Mouse (Mus musculus) erythroblast, embryonic 14.5 days (primary cell): Measurements from ENCODE around the gene B830017H08Rik. TPM values are rescaled to one million over a fixed set of nuclear protein-coding genes. Genes with fewer than 3 reads are reported as not detected.

Source experiments
- H3K27me3 ChIP-seq: 2 replicates; pipeline ENCODE4 v1.6.1; 2012; ENCODE audit warnings: inconsistent platforms; ENCODE audit not compliant: control insufficient read depth
- H3K36me3 ChIP-seq: 2 replicates; pipeline ENCODE4 v1.6.1; 2012; ENCODE audit warnings: mild to moderate bottlenecking, inconsistent platforms; ENCODE audit not compliant: control insufficient read depth
- H3K4me1 ChIP-seq: 2 replicates; pipeline ENCODE4 v1.6.1; 2012; ENCODE audit warnings: inconsistent platforms; ENCODE audit not compliant: control insufficient read depth
- H3K4me3 ChIP-seq: replicated peaks from 2 replicates; pipeline ENCODE3; 2012; ENCODE audit warnings: moderate library complexity, mild to moderate bottlenecking, inconsistent platforms
- H3K9me3 ChIP-seq: 2 replicates; pipeline ENCODE4 v1.6.1; 2012; ENCODE audit warnings: low read length, inconsistent platforms, mixed read lengths; ENCODE audit not compliant: control insufficient read depth
- GATA1 ChIP-seq: IDR thresholded peaks from 2 replicates; pipeline ENCODE4 v1.6.1; 2012; ENCODE audit warnings: low read length, inconsistent platforms, mixed read lengths
- TAL1 ChIP-seq: IDR thresholded peaks from 3 replicates; pipeline ENCODE4 v1.6.1; 2012; ENCODE audit warnings: low read length, inconsistent platforms, mixed read lengths
- polyA plus RNA-seq: library from polyadenylated mRNA; stranded (reverse); fragments of >175 nt; gene quantifications from 2 replicates; pipeline ENCODE4 v1.2.3, GENCODE M21; 2012

The B830017H08Rik gene
- polyA plus RNA-seq, 1 experiment = not detected

DNA sequence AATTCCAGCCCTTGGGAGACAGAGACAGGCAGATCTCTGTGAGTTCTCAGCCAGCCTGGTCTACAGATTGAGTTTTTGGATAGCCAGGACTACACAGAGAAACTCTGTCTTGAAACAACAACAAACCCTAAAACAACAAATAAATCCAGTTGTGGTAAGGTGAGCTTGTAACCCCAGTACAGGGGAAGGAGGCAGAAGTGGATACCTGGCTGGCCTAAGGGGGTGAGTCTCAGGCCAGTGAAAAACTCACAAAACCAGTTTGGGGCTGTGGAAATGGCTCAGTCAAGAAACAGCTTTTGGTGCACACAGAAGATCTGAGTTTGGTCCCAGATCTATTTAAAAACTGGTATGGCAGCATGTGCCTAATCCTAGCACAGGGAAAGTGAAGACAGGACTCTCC is 49.3 kb downstream of the B830017H08Rik start:
- H3K36me3 ChIP-seq = peaks cover 72% of the 10 kb centered on the region
- H3K4me1 ChIP-seq = peaks cover 27% of the 10 kb centered on the region
- no peak overlapping the region for H3K4me3 ChIP-seq
- TF ChIP-seq GATA1 = no peak
- no peaks in the 10 kb centered on the region for H3K27me3 ChIP-seq
- H3K9me3 ChIP-seq = peaks cover 3% of the 10 kb centered on the region

DNA sequence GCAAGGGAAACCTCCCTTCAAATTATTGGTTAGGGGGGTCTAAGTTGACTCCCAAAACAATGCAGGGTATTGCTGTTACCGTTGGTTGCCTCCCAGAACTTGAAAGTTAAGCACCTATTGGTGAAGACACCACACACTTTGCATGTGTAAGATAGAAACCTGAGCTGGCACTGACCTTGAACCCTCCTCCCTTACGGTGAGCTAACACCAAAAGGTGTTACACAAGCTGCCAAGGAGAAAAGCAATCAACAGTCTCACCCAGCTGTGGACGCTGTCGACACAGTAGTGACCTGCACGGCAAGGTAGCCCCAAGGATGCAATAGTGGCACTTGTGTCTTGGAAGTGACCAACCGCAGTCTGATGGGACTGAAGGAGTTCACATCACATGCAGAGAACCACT is 51.2 kb downstream of the B830017H08Rik start:
- Histone ChIP-seq H3K27me3 (no peaks in the 10 kb centered on the region), H3K4me3 (no peak overlapping the region), H3K4me1 (peaks cover 26% of the 10 kb centered on the region), H3K9me3 (no peaks in the 10 kb centered on the region; the same call in 1 of the 2 replicates), H3K36me3 (peaks cover 55% of the 10 kb centered on the region)
- no peak for TF ChIP-seq TAL1

Other genes with a start within 250 kb of the B830017H08Rik start
- gene Slc7a4, start 249.9 kb upstream of the B830017H08Rik start, polyA plus RNA-seq = 0.04 TPM in 1 of 2 replicates, not detected in the other
- 1.9 and 2.3 TPM in 2 replicates for gene Smpd4, start 213.8 kb upstream of the B830017H08Rik start, polyA plus RNA-seq
- 1.4 and 1.5 TPM in 2 replicates for gene Ccdc74a, start 186.7 kb upstream of the B830017H08Rik start, polyA plus RNA-seq
- 7.7 and 8.2 TPM in 2 replicates for gene Med15, start 100.2 kb upstream of the B830017H08Rik start, polyA plus RNA-seq
- 0.22 and 1.5 TPM in 2 replicates for gene Klhl22, start 73.5 kb upstream of the B830017H08Rik start, polyA plus RNA-seq
- 0.03 TPM in 1 of 2 replicates, not detected in the other for gene Scarf2, start 35.8 kb upstream of the B830017H08Rik start, polyA plus RNA-seq
- gene Car15, start 5.2 kb downstream of the B830017H08Rik start, polyA plus RNA-seq = 0.44 and 0.70 TPM in 2 replicates
- 0.07 and 0.08 TPM in 2 replicates for gene Gm20518, start 58.5 kb downstream of the B830017H08Rik start, polyA plus RNA-seq
- not detected in 2 replicates for gene Tssk1, start 61.1 kb downstream of the B830017H08Rik start, polyA plus RNA-seq
- gene Dgcr2, start 65.4 kb downstream of the B830017H08Rik start, polyA plus RNA-seq = 0.68 and 1.1 TPM in 2 replicates
- gene Tssk2, start 65.5 kb downstream of the B830017H08Rik start, polyA plus RNA-seq = not detected in 2 replicates
- gene Ess2, start 78.2 kb downstream of the B830017H08Rik start, polyA plus RNA-seq = 2.0 and 2.1 TPM in 2 replicates
- 0.04 TPM in 1 of 2 replicates, not detected in the other for gene Gsc2, start 81.9 kb downstream of the B830017H08Rik start, polyA plus RNA-seq
- 5.4 and 5.9 TPM in 2 replicates for gene Slc25a1, start 95.1 kb downstream of the B830017H08Rik start, polyA plus RNA-seq
- not detected in 2 replicates for gene Vpreb2, start 147.3 kb downstream of the B830017H08Rik start, polyA plus RNA-seq
- 0.66 and 1.0 TPM in 2 replicates for gene Dgcr6, start 219.7 kb downstream of the B830017H08Rik start, polyA plus RNA-seq